8 mouse cellular contexts compared by ENCODE assay signal in genomic region chr19:29468941-29469685, GRCm38 (mm10). TPM values are rescaled to one million over a fixed set of nuclear protein-coding genes. Genes with fewer than 3 reads are reported as not detected.
A peak's percentile ranks its signal among the peaks of the same experiment; 100 is the strongest.
DNase-seq lines count a peak whose midpoint lies in the region; ATAC-seq and TF ChIP-seq lines count a peak whose summit lies in the region.
"Had no signal": no experiment of that assay in that cellular context is flagged by ENCODE, and none has a peak within 500 bp of the region (broad histone marks: within the 10 kb centered on the region; RNA-seq: fewer than 3 reads in every experiment).

No protein-coding gene starts in this region.

- no peak for TF ChIP-seq CTCF in Patski (IDR thresholded peaks at IDR 0.05)

- CTCF ChIA-PET in Patski (lab: Charles Lee): interaction anchor here (1.0 to 1.8 kb wide), 4 partner anchors 10 to 101 kb away, joined by 3 to 9 read pairs (median 4); no protein-coding TSS in a partner anchor

- H3K4me3 ChIP-seq in intestine, embryonic 15.5 days (replicated peaks): no peak overlapping the region
- no peak overlapping the region for H3K4me3 ChIP-seq in lung, embryonic 16.5 days (ENCODE audit: low read length)
- H3K4me3 ChIP-seq: embryonic facial prominence, embryonic 15.5 days had no signal

- H3K27ac ChIP-seq in intestine, embryonic 15.5 days: 0 out of 2 replicates have a peak overlapping the region, but pooled peaks have one; percentile 34
- no peak overlapping the region for H3K27ac ChIP-seq in lung, embryonic 16.5 days (ENCODE audit: low read length)
- H3K27ac ChIP-seq: embryonic facial prominence, embryonic 15.5 days had no signal

- DNase-seq in Patski (ENCODE audit: low read depth, low spot score): peak; percentile 98
- peak; percentile 24 for DNase-seq in gastrocnemius, postnatal 10 days
- no peak for DNase-seq in B cell, adult 2 months
- DNase-seq in cerebellum, adult 11 months: no peak

- POLR2A ChIA-PET in Patski (lab: Charles Lee): interaction anchor here (0.7 to 1.0 kb wide), 6 partner anchors 14 to 383 kb away, joined by 3 to 10 read pairs (median 4); no protein-coding TSS in a partner anchor

- in situ Hi-C loops in Patski (cut with MboI; ENCODE audit: low pct_unique_long_range_greater_than_20kb): no loop called here

- no peak overlapping the region for H3K4me2 ChIP-seq in intestine, embryonic 15.5 days (replicated peaks)
- no peak overlapping the region for H3K4me2 ChIP-seq in lung, embryonic 16.5 days (ENCODE audit: low read depth, low read length)
- H3K4me2 ChIP-seq: embryonic facial prominence, embryonic 15.5 days had no signal

- no peaks in the 10 kb centered on the region for H3K9me3 ChIP-seq in intestine, embryonic 15.5 days
- no peaks in the 10 kb centered on the region for H3K9me3 ChIP-seq in lung, embryonic 16.5 days (ENCODE audit: control insufficient read depth, low read length)
- H3K9me3 ChIP-seq: embryonic facial prominence, embryonic 15.5 days had no signal

- ATAC-seq in Patski: peak; percentile 76
- peak; percentile 35; the same call in 1 of the 2 replicates for ATAC-seq in intestine, embryonic 15.5 days
- peak; percentile 69 for ATAC-seq in lung, embryonic 16.5 days (ENCODE audit: low read depth)
- no peak for ATAC-seq in inflammation-experienced regulatory T-cells, adult 6 months

- no peak overlapping the region for H3K9ac ChIP-seq in intestine, embryonic 15.5 days
- H3K9ac ChIP-seq in lung, embryonic 16.5 days (ENCODE audit: low read length): no peak overlapping the region
- H3K9ac ChIP-seq: embryonic facial prominence, embryonic 15.5 days had no signal

- 55% methylated on average over 10 of the region's 10 CpGs for WGBS in intestine, embryonic 15.5 days
- 53% methylated on average over 10 of the region's 10 CpGs for WGBS in lung, embryonic 16.5 days

- no peaks in the 10 kb centered on the region for H3K36me3 ChIP-seq in intestine, embryonic 15.5 days
- H3K36me3 ChIP-seq in lung, embryonic 16.5 days (ENCODE audit: control insufficient read depth, insufficient read depth, low read length): no peaks in the 10 kb centered on the region
- H3K36me3 ChIP-seq: embryonic facial prominence, embryonic 15.5 days had no signal

- no peaks in the 10 kb centered on the region for H3K27me3 ChIP-seq in Patski
- no peaks in the 10 kb centered on the region for H3K27me3 ChIP-seq in intestine, embryonic 15.5 days (replicated peaks)
- no peaks in the 10 kb centered on the region for H3K27me3 ChIP-seq in lung, embryonic 16.5 days (ENCODE audit: control insufficient read depth, insufficient read depth, low read depth, low read length)
- H3K27me3 ChIP-seq: embryonic facial prominence, embryonic 15.5 days had no signal

- H3K4me1 ChIP-seq in intestine, embryonic 15.5 days (replicated peaks): peaks cover 13% of the 10 kb centered on the region; the same call in 1 of the 2 replicates
- H3K4me1 ChIP-seq in lung, embryonic 16.5 days (replicated peaks; ENCODE audit: control insufficient read depth, insufficient read depth, low read length): peaks cover 18% of the 10 kb centered on the region

RNA-seq across cellular contexts. Expression of gene Ric1, which starts 53.0 kb away (rescaled TPM):
- 28.8 TPM for polyA plus RNA-seq in Patski (2021)
- 10 to 100 TPM; 28.8 to 36.9 TPM for total RNA-seq in gastrocnemius, postnatal 10 days (2021)
- 11.9 and 12.3 TPM in 2 replicates for polyA plus RNA-seq in intestine, embryonic 15.5 days (2015; fragmentation: Nextera tagmentation; extraction: Ambion mirVana)
- polyA plus RNA-seq in lung, embryonic 16.5 days (2015; fragmentation: Nextera tagmentation; extraction: Ambion mirVana): 12.3 and 13.5 TPM in 2 replicates
- polyA plus RNA-seq in inflammation-experienced regulatory T-cells, adult 6 months (2017; shearing (Covaris generic)): 10 to 100 TPM; 11.8 to 16.6 (median 13.1) TPM

RNA-seq across cellular contexts. Expression of gene Pdcd1lg2, which starts 58.4 kb away (rescaled TPM):
- polyA plus RNA-seq in Patski (2021): 0.26 TPM
- total RNA-seq in gastrocnemius, postnatal 10 days (2021): not detected
- polyA plus RNA-seq in intestine, embryonic 15.5 days (2015; fragmentation: Nextera tagmentation; extraction: Ambion mirVana): not detected in 2 replicates
- polyA plus RNA-seq in lung, embryonic 16.5 days (2015; fragmentation: Nextera tagmentation; extraction: Ambion mirVana): 0.21 TPM in 1 of 2 replicates, not detected in the other
- 10 to 100 TPM; 20.5 to 29.0 (median 20.5) TPM for polyA plus RNA-seq in inflammation-experienced regulatory T-cells, adult 6 months (2017; shearing (Covaris generic))
- polyA plus RNA-seq: embryonic facial prominence, embryonic 15.5 days had no signal

Comparison
In these comparisons a context has a peak if more than half of its experiments do, and no peak if none do; other contexts are left out.
1. DNase-seq: peak in Patski (single experiment) and gastrocnemius, postnatal 10 days (single experiment); none in B cell, adult 2 months (0 of 2) and cerebellum, adult 11 months (single experiment).
2. RNA of gene Pdcd1lg2, which starts 58.4 kb away (polyA plus RNA-seq): 20.5 to 29.0 TPM in inflammation-experienced regulatory T-cells, adult 6 months; 0.26 TPM in Patski (single experiment), not detected in intestine, embryonic 15.5 days and 0.21 TPM in lung, embryonic 16.5 days; every median in the first group is over 10 times any median in the second.